Mouse (Mus musculus): ENCODE measurements around the gene Cd2bp2. TPM values are rescaled to one million over a fixed set of nuclear protein-coding genes. Genes with fewer than 3 reads are reported as not detected.

Cd2bp2 gene
- polyA plus RNA-seq (2015; fragmentation: Illumina TruSeq; extraction: RNeasy Lipid Tissue Mini Kit (QIAGEN cat#74804); ENCODE audit: insufficient read depth, low replicate concordance): 83.7 TPM

GRCm38 (mm10) chr7:127195544-127196295 lies at the start of gene Cd2bp2:
Gene Cd2bp2 (minus strand): TSS chr7:127196050.

DNA sequence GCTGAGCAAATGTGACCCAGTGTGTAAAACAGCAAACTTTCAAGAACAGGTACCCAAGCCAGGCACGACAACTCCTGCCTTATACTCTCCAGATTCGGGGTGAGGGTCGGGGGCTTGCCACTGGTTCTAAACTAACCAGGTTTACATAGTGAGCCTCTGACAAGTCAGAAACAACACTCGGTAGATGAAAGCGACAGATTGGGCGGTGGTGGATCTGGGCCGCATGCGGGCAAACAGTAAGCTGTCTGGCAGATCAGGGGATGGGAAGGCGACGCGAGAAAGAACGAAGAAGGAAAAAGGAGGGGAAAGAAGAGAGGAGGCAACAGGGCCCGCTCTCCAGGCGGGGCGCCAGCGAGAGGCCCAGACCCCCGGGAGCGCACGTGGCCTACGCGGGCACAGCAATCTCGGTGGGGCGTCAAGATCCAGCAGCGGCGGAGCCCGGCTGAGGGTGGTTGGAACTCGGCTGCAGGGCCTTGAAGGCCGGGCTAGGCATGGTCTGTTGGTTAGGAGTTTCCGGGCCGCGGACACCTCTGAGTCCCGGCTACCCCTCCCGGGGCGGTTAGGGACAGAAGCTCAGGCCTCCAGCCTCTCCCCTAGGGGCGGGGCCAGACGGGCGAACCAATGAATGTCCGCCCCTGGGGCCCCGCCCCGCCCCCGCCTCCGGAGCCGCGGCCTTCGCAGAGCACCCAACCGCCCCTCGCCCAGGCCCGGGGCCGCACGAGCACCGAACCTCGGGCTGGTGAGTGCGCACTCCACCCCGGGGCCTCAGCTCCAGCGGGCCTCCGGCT lies 48.2 kb upstream of the Cd2bp2 start, which contains the start of gene Zfp771:
TSS of gene Zfp771 (plus strand) at position 405 of the 788 bp plus-strand sequence.

DNA sequence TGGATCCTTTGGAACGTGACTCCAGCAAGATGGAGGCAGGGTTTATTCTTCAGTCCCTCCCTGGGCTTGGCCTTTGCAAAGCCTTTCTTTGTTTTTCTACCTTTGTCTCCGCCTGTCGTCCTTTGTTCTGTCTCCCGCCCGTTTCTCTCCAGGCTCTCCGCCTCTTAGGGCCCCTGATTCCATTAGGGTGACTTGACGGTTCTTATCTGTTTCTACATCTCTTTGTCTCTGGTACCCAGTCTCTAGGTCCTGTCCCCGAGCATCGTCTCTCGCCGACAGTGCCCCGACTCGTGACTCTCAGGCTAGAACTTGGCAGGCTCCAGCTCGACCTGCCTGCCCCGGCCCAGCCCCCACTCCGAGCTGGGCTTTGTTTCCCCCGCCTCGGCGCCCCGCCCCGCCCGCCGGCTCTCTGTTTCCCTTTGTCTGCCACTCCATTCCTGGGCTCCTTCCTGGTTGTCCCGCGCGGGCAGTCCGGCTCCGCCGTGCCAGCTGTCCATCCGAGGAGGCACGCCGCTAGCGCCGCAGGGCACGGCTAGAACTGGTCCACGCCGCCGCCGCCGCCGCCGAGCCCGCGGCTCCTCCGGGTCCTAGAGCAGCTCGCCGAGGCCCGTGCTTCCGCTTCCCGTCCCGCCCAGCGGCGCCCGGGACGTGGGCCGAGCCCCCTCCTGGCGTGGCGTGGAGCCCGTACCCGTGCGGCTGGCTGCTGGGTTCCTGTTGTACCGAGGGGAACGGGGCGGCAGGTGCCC lies 36.9 kb upstream of the Cd2bp2 start, which contains the start of the genes Zfp553 and Sept1:
TSS of gene Zfp553 (plus strand) at position 440 of the 746 bp plus-strand sequence.
TSS of gene Sept1 (minus strand) at position 509 of the 746 bp plus-strand sequence.

GRCm38 (mm10) chr7:127208553-127209438 lies 12.9 kb upstream of the Cd2bp2 start, which contains the start of gene Mylpf:
Gene Mylpf (plus strand): TSS chr7:127208890.

DNA sequence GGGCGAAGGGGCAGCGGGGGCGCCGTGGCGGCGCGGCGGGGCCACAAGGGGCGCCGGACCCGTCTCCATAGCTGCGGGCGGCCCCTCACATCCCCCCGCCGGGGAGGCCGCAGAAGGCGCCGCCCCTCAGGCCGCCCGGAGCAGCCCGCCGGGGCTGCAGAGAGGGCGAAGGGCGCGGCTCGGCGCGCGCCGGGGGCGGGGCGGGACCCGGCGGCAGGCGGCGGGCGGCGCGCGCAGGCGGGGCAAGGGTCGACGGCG lies 12.4 kb upstream of the Cd2bp2 start, which contains the start of gene Tbc1d10b:
TSS of gene Tbc1d10b (minus strand) at position 174 of the 258 bp plus-strand sequence.

Other genes starting within 250 kb of the Cd2bp2 start
- not detected for gene Asphd1, start 246.5 kb downstream of the Cd2bp2 start, polyA plus RNA-seq (2015; fragmentation: Illumina TruSeq; extraction: RNeasy Lipid Tissue Mini Kit (QIAGEN cat#74804); ENCODE audit: insufficient read depth, low replicate concordance)
- 2.6 TPM for gene Sez6l2, start 245.5 kb downstream of the Cd2bp2 start, polyA plus RNA-seq (2015; fragmentation: Illumina TruSeq; extraction: RNeasy Lipid Tissue Mini Kit (QIAGEN cat#74804); ENCODE audit: insufficient read depth, low replicate concordance)
- 56.1 TPM for gene Cdipt, start 220.1 kb downstream of the Cd2bp2 start, polyA plus RNA-seq (2015; fragmentation: Illumina TruSeq; extraction: RNeasy Lipid Tissue Mini Kit (QIAGEN cat#74804); ENCODE audit: insufficient read depth, low replicate concordance)
- 2.5 TPM for gene Cdiptos, start 220.0 kb downstream of the Cd2bp2 start, polyA plus RNA-seq (2015; fragmentation: Illumina TruSeq; extraction: RNeasy Lipid Tissue Mini Kit (QIAGEN cat#74804); ENCODE audit: insufficient read depth, low replicate concordance)
- gene Mvp, start 181.4 kb downstream of the Cd2bp2 start, polyA plus RNA-seq (2015; fragmentation: Illumina TruSeq; extraction: RNeasy Lipid Tissue Mini Kit (QIAGEN cat#74804); ENCODE audit: insufficient read depth, low replicate concordance): 13.5 TPM
- gene Pagr1b, start 179.6 kb downstream of the Cd2bp2 start, polyA plus RNA-seq (2015; fragmentation: Illumina TruSeq; extraction: RNeasy Lipid Tissue Mini Kit (QIAGEN cat#74804); ENCODE audit: insufficient read depth, low replicate concordance): not detected
- 13.5 TPM for gene Pagr1a, start 178.7 kb downstream of the Cd2bp2 start, polyA plus RNA-seq (2015; fragmentation: Illumina TruSeq; extraction: RNeasy Lipid Tissue Mini Kit (QIAGEN cat#74804); ENCODE audit: insufficient read depth, low replicate concordance)
- 20.9 TPM for gene Gm42742, start 175.0 kb downstream of the Cd2bp2 start, polyA plus RNA-seq (2015; fragmentation: Illumina TruSeq; extraction: RNeasy Lipid Tissue Mini Kit (QIAGEN cat#74804); ENCODE audit: insufficient read depth, low replicate concordance)
- gene Prrt2, start 174.8 kb downstream of the Cd2bp2 start, polyA plus RNA-seq (2015; fragmentation: Illumina TruSeq; extraction: RNeasy Lipid Tissue Mini Kit (QIAGEN cat#74804); ENCODE audit: insufficient read depth, low replicate concordance): 3.2 TPM
- 111 TPM for gene Maz, start 169.0 kb downstream of the Cd2bp2 start, polyA plus RNA-seq (2015; fragmentation: Illumina TruSeq; extraction: RNeasy Lipid Tissue Mini Kit (QIAGEN cat#74804); ENCODE audit: insufficient read depth, low replicate concordance)
- 10.6 TPM for gene Kif22, start 153.6 kb downstream of the Cd2bp2 start, polyA plus RNA-seq (2015; fragmentation: Illumina TruSeq; extraction: RNeasy Lipid Tissue Mini Kit (QIAGEN cat#74804); ENCODE audit: insufficient read depth, low replicate concordance)
- 6.7 TPM for gene Zg16, start 108.7 kb downstream of the Cd2bp2 start, polyA plus RNA-seq (2015; fragmentation: Illumina TruSeq; extraction: RNeasy Lipid Tissue Mini Kit (QIAGEN cat#74804); ENCODE audit: insufficient read depth, low replicate concordance)
- gene AI467606, start 104.7 kb downstream of the Cd2bp2 start, polyA plus RNA-seq (2015; fragmentation: Illumina TruSeq; extraction: RNeasy Lipid Tissue Mini Kit (QIAGEN cat#74804); ENCODE audit: insufficient read depth, low replicate concordance): 81.1 TPM
- gene Qprt, start 73.8 kb downstream of the Cd2bp2 start, polyA plus RNA-seq (2015; fragmentation: Illumina TruSeq; extraction: RNeasy Lipid Tissue Mini Kit (QIAGEN cat#74804); ENCODE audit: insufficient read depth, low replicate concordance): 4.2 TPM
- 77.1 TPM for gene Spn, start 58.2 kb downstream of the Cd2bp2 start, polyA plus RNA-seq (2015; fragmentation: Illumina TruSeq; extraction: RNeasy Lipid Tissue Mini Kit (QIAGEN cat#74804); ENCODE audit: insufficient read depth, low replicate concordance)
- gene Tbc1d10b, start 12.4 kb upstream of the Cd2bp2 start, polyA plus RNA-seq (2015; fragmentation: Illumina TruSeq; extraction: RNeasy Lipid Tissue Mini Kit (QIAGEN cat#74804); ENCODE audit: insufficient read depth, low replicate concordance): 37.1 TPM
- gene Mylpf, start 12.8 kb upstream of the Cd2bp2 start, polyA plus RNA-seq (2015; fragmentation: Illumina TruSeq; extraction: RNeasy Lipid Tissue Mini Kit (QIAGEN cat#74804); ENCODE audit: insufficient read depth, low replicate concordance): 5.7 TPM
- 9.4 TPM for gene Zfp553, start 37.0 kb upstream of the Cd2bp2 start, polyA plus RNA-seq (2015; fragmentation: Illumina TruSeq; extraction: RNeasy Lipid Tissue Mini Kit (QIAGEN cat#74804); ENCODE audit: insufficient read depth, low replicate concordance)
- gene Sept1, start 37.1 kb upstream of the Cd2bp2 start, polyA plus RNA-seq (2015; fragmentation: Illumina TruSeq; extraction: RNeasy Lipid Tissue Mini Kit (QIAGEN cat#74804); ENCODE audit: insufficient read depth, low replicate concordance): 234 TPM
- 6.0 TPM for gene Zfp771, start 48.2 kb upstream of the Cd2bp2 start, polyA plus RNA-seq (2015; fragmentation: Illumina TruSeq; extraction: RNeasy Lipid Tissue Mini Kit (QIAGEN cat#74804); ENCODE audit: insufficient read depth, low replicate concordance)
- 8.7 TPM for gene Dctpp1, start 64.7 kb upstream of the Cd2bp2 start, polyA plus RNA-seq (2015; fragmentation: Illumina TruSeq; extraction: RNeasy Lipid Tissue Mini Kit (QIAGEN cat#74804); ENCODE audit: insufficient read depth, low replicate concordance)
- gene Sephs2, start 78.0 kb upstream of the Cd2bp2 start, polyA plus RNA-seq (2015; fragmentation: Illumina TruSeq; extraction: RNeasy Lipid Tissue Mini Kit (QIAGEN cat#74804); ENCODE audit: insufficient read depth, low replicate concordance): 26.2 TPM
- 108 TPM for gene Itgal, start 100.2 kb upstream of the Cd2bp2 start, polyA plus RNA-seq (2015; fragmentation: Illumina TruSeq; extraction: RNeasy Lipid Tissue Mini Kit (QIAGEN cat#74804); ENCODE audit: insufficient read depth, low replicate concordance)
- 3.3 TPM for gene Zfp768, start 149.5 kb upstream of the Cd2bp2 start, polyA plus RNA-seq (2015; fragmentation: Illumina TruSeq; extraction: RNeasy Lipid Tissue Mini Kit (QIAGEN cat#74804); ENCODE audit: insufficient read depth, low replicate concordance)
- 4.0 TPM for gene Zfp747, start 180.0 kb upstream of the Cd2bp2 start, polyA plus RNA-seq (2015; fragmentation: Illumina TruSeq; extraction: RNeasy Lipid Tissue Mini Kit (QIAGEN cat#74804); ENCODE audit: insufficient read depth, low replicate concordance)
- 4.2 TPM for gene 9130019O22Rik, start 191.1 kb upstream of the Cd2bp2 start, polyA plus RNA-seq (2015; fragmentation: Illumina TruSeq; extraction: RNeasy Lipid Tissue Mini Kit (QIAGEN cat#74804); ENCODE audit: insufficient read depth, low replicate concordance)
- 2.5 TPM for gene E430018J23Rik, start 197.6 kb upstream of the Cd2bp2 start, polyA plus RNA-seq (2015; fragmentation: Illumina TruSeq; extraction: RNeasy Lipid Tissue Mini Kit (QIAGEN cat#74804); ENCODE audit: insufficient read depth, low replicate concordance)
- 9.8 TPM for gene Zfp764, start 210.8 kb upstream of the Cd2bp2 start, polyA plus RNA-seq (2015; fragmentation: Illumina TruSeq; extraction: RNeasy Lipid Tissue Mini Kit (QIAGEN cat#74804); ENCODE audit: insufficient read depth, low replicate concordance)
- 16.2 TPM for gene Zfp688, start 226.0 kb upstream of the Cd2bp2 start, polyA plus RNA-seq (2015; fragmentation: Illumina TruSeq; extraction: RNeasy Lipid Tissue Mini Kit (QIAGEN cat#74804); ENCODE audit: insufficient read depth, low replicate concordance)

Data from spleen, adult 10 weeks (tissue).